Mouse (Mus musculus): ENCODE results near the gene Olfr668. TPM values are rescaled to one million over a fixed set of nuclear protein-coding genes. Genes with fewer than 3 reads are reported as not detected.

Gene Olfr668
- polyA plus RNA-seq (2014; fragmentation: Illumina TruSeq; extraction: RNeasy Lipid Tissue Mini Kit (QIAGEN cat#74804); ENCODE audit: low read depth, low replicate concordance), result not detected

DNA sequence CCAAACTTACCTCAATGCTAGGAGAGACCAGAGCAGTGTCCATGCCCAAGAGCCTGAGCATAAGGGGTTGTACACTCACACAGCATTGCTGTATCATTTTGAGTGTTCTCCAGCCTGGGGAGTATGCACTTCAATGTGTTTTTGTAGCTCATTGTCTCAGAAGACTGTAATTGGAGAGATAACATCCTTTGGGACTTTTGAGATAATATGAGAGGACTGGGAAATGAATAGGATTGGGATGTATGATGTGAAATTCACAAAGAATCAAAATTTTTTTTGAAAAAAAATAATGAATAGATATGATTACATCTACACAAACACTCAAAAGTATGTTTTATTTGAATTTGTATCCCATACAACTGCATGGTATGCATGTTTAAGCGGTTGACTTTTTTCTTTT lies at the start of gene Olfr668:
Gene Olfr668 (minus strand): TSS at position 101 of the 400 bp plus-strand sequence.

DNA sequence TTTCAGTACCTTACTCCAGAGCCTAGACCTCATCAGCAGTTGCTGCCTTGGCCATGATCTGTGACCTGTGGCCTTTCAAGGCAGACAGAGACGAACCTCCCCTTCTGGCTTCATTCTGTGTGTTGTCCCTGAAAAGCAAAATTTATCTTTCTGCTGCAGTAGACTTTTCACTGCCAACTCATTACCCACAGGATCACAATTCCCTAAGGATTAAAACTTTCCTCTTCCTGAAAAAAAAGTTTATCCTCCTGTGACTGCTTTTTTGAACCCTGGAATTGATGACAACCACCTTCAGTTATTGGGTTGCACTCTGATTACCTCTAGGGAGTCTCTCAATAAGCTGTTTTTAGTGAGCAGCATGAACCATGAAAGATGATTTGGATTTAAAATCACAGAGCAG lies 34.7 kb upstream of the Olfr668 start, which contains the start of gene Olfr670:
Gene Olfr670 (minus strand): TSS at position 101 of the 400 bp plus-strand sequence.

DNA sequence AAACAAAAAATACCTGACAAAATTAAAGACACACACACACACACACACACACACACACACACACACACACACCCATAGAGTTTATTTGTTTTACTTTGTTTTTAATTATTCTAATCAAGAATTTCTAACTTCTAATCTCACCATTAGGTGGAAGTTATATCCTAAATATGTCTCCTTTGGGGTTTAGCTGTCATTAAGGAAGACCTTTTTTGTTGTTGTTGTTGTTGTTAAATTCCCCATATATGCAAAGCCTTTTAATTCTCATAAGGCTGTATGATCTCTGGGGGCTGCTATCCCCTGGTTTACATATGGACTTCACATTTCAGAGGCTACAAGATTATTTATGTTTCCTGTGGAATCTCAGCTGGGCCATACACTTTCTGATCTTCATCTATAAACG lies 6.1 kb upstream of the Olfr668 start, which contains the start of gene Olfr669:
Gene Olfr669 (plus strand): TSS at position 301 of the 400 bp plus-strand sequence.

DNA sequence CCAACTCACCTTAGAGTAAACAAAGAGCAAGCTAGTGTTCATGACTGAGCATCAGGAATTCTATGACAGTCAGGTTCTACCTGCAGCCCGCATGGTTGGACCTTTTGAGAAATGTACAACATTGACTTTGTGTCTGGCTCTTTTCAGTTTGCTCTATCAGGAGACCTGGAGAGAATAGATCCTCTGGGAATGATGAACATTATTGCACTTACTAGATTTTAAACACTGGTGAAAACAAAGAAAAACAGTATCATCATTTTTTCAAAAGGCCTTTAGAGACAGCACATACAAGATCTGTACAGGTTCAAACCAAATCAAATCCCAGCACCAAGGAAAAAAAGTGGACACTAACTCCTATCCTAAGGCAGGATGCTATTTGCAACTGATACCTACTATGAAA lies 6.5 kb downstream of the Olfr668 start, which contains the start of gene Olfr667:
Gene Olfr667 (minus strand): TSS at position 101 of the 400 bp plus-strand sequence.

GRCm38 (mm10) chr7:104895852-104896251 lies 32.0 kb downstream of the Olfr668 start, which contains the start of gene Olfr666:
TSS of gene Olfr666 (minus strand) at chr7:104895952.

DNA sequence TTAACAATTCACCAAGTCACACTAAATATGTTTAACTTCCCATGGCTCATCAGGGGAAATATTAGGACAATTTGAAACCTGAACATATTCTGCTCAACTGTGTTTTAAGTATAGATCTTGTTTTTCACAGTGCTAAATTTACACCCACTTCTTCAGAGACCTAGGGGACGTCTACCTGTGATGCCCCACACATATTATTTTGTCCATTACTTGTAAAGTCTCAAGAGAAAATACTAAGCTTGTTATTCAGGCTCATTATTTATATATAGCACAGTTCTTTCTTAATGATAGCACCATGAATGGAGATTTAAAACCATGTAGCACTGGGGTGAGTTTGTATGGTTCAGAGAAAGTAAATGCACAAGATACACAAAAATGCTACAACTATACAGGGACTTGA lies 50.1 kb downstream of the Olfr668 start, which contains the start of gene Olfr665:
Gene Olfr665 (plus strand): TSS at position 301 of the 400 bp plus-strand sequence.

Other genes with a start within 250 kb of the Olfr668 start
- not detected for gene Olfr661, start 241.6 kb downstream of the Olfr668 start, polyA plus RNA-seq (2014; fragmentation: Illumina TruSeq; extraction: RNeasy Lipid Tissue Mini Kit (QIAGEN cat#74804); ENCODE audit: low read depth, low replicate concordance)
- gene Usp17le, start 150.6 kb downstream of the Olfr668 start, polyA plus RNA-seq (2014; fragmentation: Illumina TruSeq; extraction: RNeasy Lipid Tissue Mini Kit (QIAGEN cat#74804); ENCODE audit: low read depth, low replicate concordance), result not detected
- gene Usp17lb, start 85.5 kb downstream of the Olfr668 start, polyA plus RNA-seq (2014; fragmentation: Illumina TruSeq; extraction: RNeasy Lipid Tissue Mini Kit (QIAGEN cat#74804); ENCODE audit: low read depth, low replicate concordance), result not detected
- not detected for gene Usp17la, start 71.0 kb downstream of the Olfr668 start, polyA plus RNA-seq (2014; fragmentation: Illumina TruSeq; extraction: RNeasy Lipid Tissue Mini Kit (QIAGEN cat#74804); ENCODE audit: low read depth, low replicate concordance)
- gene Olfr665, start 50.0 kb downstream of the Olfr668 start, polyA plus RNA-seq (2014; fragmentation: Illumina TruSeq; extraction: RNeasy Lipid Tissue Mini Kit (QIAGEN cat#74804); ENCODE audit: low read depth, low replicate concordance), result not detected
- not detected for gene Olfr666, start 32.1 kb downstream of the Olfr668 start, polyA plus RNA-seq (2014; fragmentation: Illumina TruSeq; extraction: RNeasy Lipid Tissue Mini Kit (QIAGEN cat#74804); ENCODE audit: low read depth, low replicate concordance)
- not detected for gene Olfr667, start 6.6 kb downstream of the Olfr668 start, polyA plus RNA-seq (2014; fragmentation: Illumina TruSeq; extraction: RNeasy Lipid Tissue Mini Kit (QIAGEN cat#74804); ENCODE audit: low read depth, low replicate concordance)
- not detected for gene Olfr669, start 6.2 kb upstream of the Olfr668 start, polyA plus RNA-seq (2014; fragmentation: Illumina TruSeq; extraction: RNeasy Lipid Tissue Mini Kit (QIAGEN cat#74804); ENCODE audit: low read depth, low replicate concordance)
- not detected for gene Olfr670, start 34.6 kb upstream of the Olfr668 start, polyA plus RNA-seq (2014; fragmentation: Illumina TruSeq; extraction: RNeasy Lipid Tissue Mini Kit (QIAGEN cat#74804); ENCODE audit: low read depth, low replicate concordance)
- not detected for gene Olfr671, start 51.1 kb upstream of the Olfr668 start, polyA plus RNA-seq (2014; fragmentation: Illumina TruSeq; extraction: RNeasy Lipid Tissue Mini Kit (QIAGEN cat#74804); ENCODE audit: low read depth, low replicate concordance)
- gene Olfr672, start 74.0 kb upstream of the Olfr668 start, polyA plus RNA-seq (2014; fragmentation: Illumina TruSeq; extraction: RNeasy Lipid Tissue Mini Kit (QIAGEN cat#74804); ENCODE audit: low read depth, low replicate concordance), result not detected
- gene Olfr675, start 100.4 kb upstream of the Olfr668 start, polyA plus RNA-seq (2014; fragmentation: Illumina TruSeq; extraction: RNeasy Lipid Tissue Mini Kit (QIAGEN cat#74804); ENCODE audit: low read depth, low replicate concordance), result not detected
- gene Olfr676, start 104.6 kb upstream of the Olfr668 start, polyA plus RNA-seq (2014; fragmentation: Illumina TruSeq; extraction: RNeasy Lipid Tissue Mini Kit (QIAGEN cat#74804); ENCODE audit: low read depth, low replicate concordance), result not detected
- not detected for gene Olfr677, start 123.3 kb upstream of the Olfr668 start, polyA plus RNA-seq (2014; fragmentation: Illumina TruSeq; extraction: RNeasy Lipid Tissue Mini Kit (QIAGEN cat#74804); ENCODE audit: low read depth, low replicate concordance)
- gene Olfr678, start 136.4 kb upstream of the Olfr668 start, polyA plus RNA-seq (2014; fragmentation: Illumina TruSeq; extraction: RNeasy Lipid Tissue Mini Kit (QIAGEN cat#74804); ENCODE audit: low read depth, low replicate concordance), result not detected
- gene Olfr679, start 153.1 kb upstream of the Olfr668 start, polyA plus RNA-seq (2014; fragmentation: Illumina TruSeq; extraction: RNeasy Lipid Tissue Mini Kit (QIAGEN cat#74804); ENCODE audit: low read depth, low replicate concordance), result not detected
- not detected for gene Olfr680-ps1, start 164.8 kb upstream of the Olfr668 start, polyA plus RNA-seq (2014; fragmentation: Illumina TruSeq; extraction: RNeasy Lipid Tissue Mini Kit (QIAGEN cat#74804); ENCODE audit: low read depth, low replicate concordance)
- not detected for gene Olfr681, start 188.8 kb upstream of the Olfr668 start, polyA plus RNA-seq (2014; fragmentation: Illumina TruSeq; extraction: RNeasy Lipid Tissue Mini Kit (QIAGEN cat#74804); ENCODE audit: low read depth, low replicate concordance)
- not detected for gene Olfr683, start 219.0 kb upstream of the Olfr668 start, polyA plus RNA-seq (2014; fragmentation: Illumina TruSeq; extraction: RNeasy Lipid Tissue Mini Kit (QIAGEN cat#74804); ENCODE audit: low read depth, low replicate concordance)
- not detected for gene Olfr684, start 235.6 kb upstream of the Olfr668 start, polyA plus RNA-seq (2014; fragmentation: Illumina TruSeq; extraction: RNeasy Lipid Tissue Mini Kit (QIAGEN cat#74804); ENCODE audit: low read depth, low replicate concordance)

Data from liver, adult 10 weeks (tissue).